Mouse (Mus musculus): ENCODE results near the gene Epdr1.

DNA sequence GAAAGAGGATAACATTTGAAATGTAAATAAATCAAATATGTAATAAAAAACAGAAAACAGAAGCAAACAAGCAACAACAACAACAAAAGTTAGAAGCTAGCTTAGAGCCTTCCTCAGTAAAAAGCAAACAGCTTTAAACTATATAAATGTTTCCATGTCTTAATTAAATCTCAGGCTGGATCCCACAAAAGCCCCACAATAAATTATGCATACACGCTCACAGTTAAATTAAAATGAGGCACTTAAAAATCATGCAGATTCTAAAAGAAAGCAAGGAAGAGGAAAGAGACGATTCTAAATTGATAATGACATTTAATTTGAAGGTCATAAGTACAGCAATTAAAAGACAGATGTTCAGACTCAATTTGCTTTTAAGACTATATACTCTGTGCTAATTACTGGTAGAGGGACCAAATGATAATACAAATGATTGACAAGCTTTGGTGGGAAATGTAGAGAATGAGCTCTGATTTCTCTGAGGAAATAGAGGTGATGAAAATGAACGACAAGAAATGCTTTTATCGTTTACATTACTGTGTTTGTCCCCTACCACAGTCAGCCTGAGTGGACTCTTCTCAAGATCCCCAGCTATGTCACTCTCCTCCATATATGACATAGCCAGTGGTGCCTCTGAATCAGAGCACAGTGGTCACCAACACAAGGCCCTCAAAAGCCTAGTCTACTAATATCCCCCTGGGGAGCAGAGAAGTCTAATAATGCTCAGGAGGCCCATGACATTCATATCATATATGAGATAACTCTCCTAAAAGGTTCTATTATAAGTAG is 48.8 kb upstream of the Epdr1 start:
- TF ChIP-seq POLR2A (IDR thresholded peaks at IDR 0.05; ENCODE audit: control insufficient read depth, low read depth, low read length) (no peak), CTCF (IDR thresholded peaks at IDR 0.05; ENCODE audit: control insufficient read depth, insufficient read depth, insufficient replicate concordance, low read depth, low read length) (no peak)
